Mouse (Mus musculus) c-Kit-negative CD71-positive TER-119-positive erythroid progenitor cells, embryonic 14.5 days (primary cell): ENCODE measurements around the gene Wdr60.
A peak's percentile ranks its signal among the peaks of the same experiment; 100 is the strongest.
"Not testable (repeated sequence)": the region's sequence is repeated elsewhere in the genome, so short reads cannot be mapped to it uniquely, and the experiment has no call there.

Experiments used
- DNase-seq: peaks from one replicate; pipeline ENCODE4 v3.0.0-alpha.2; 2013; ENCODE audit warnings: low read depth, low spot score

The Wdr60 gene

GRCm38 (mm10) chr12:116262555-116263341, at the start of gene Wdr60:
Gene Wdr60 (minus strand): TSS chr12:116263022.
- peak; percentile 63 for DNase-seq

- DNase-seq: no peak
Measured at GRCm38 (mm10) chr12:116308612-116309011, 45.8 kb upstream of the Wdr60 start.

GRCm38 (mm10) chr12:116307870-116308269, 45.0 kb upstream of the Wdr60 start:
- DNase-seq: no peak

GRCm38 (mm10) chr12:116306042-116306441, 43.2 kb upstream of the Wdr60 start:
- DNase-seq: no peak

- DNase-seq: no peak
Measured at GRCm38 (mm10) chr12:116302181-116302580, 39.4 kb upstream of the Wdr60 start.

- DNase-seq: no peak
Measured at GRCm38 (mm10) chr12:116299906-116300305, 37.1 kb upstream of the Wdr60 start.

GRCm38 (mm10) chr12:116293599-116294292, 30.9 kb upstream of the Wdr60 start:
- DNase-seq: no peak

- DNase-seq: no peak
Measured at GRCm38 (mm10) chr12:116293185-116293584, 30.4 kb upstream of the Wdr60 start.

GRCm38 (mm10) chr12:116283511-116283910, 20.7 kb upstream of the Wdr60 start:
- no peak for DNase-seq

- no peak for DNase-seq
Measured at GRCm38 (mm10) chr12:116282856-116283255, 20.0 kb upstream of the Wdr60 start.

GRCm38 (mm10) chr12:116281427-116282281, 18.8 kb upstream of the Wdr60 start:
- DNase-seq: peak; percentile 47

- peak; percentile 80 for DNase-seq
Measured at GRCm38 (mm10) chr12:116280653-116281364, 18.0 kb upstream of the Wdr60 start, which contains the start of gene Esyt2. Gene Esyt2 (plus strand): TSS chr12:116281196.

GRCm38 (mm10) chr12:116280149-116280652, 17.4 kb upstream of the Wdr60 start:
- DNase-seq: no peak

- no peak for DNase-seq
Measured at GRCm38 (mm10) chr12:116279181-116279580, 16.4 kb upstream of the Wdr60 start.

- no peak for DNase-seq
Measured at GRCm38 (mm10) chr12:116278541-116278940, 15.7 kb upstream of the Wdr60 start.

- DNase-seq: no peak
Measured at GRCm38 (mm10) chr12:116276961-116277360, 14.1 kb upstream of the Wdr60 start.

GRCm38 (mm10) chr12:116275631-116276030, 12.8 kb upstream of the Wdr60 start:
- no peak for DNase-seq

GRCm38 (mm10) chr12:116275086-116275485, 12.3 kb upstream of the Wdr60 start, which contains the start of gene Gm11027:
Gene Gm11027 (plus strand): TSS chr12:116275386.
- DNase-seq: not testable (repeated sequence)

- DNase-seq: no peak
Measured at GRCm38 (mm10) chr12:116273733-116274132, 10.9 kb upstream of the Wdr60 start.

GRCm38 (mm10) chr12:116271071-116271470, 8.2 kb upstream of the Wdr60 start:
- DNase-seq: no peak

GRCm38 (mm10) chr12:116270538-116270937, 7.7 kb upstream of the Wdr60 start:
- no peak for DNase-seq
